Mouse (Mus musculus) liver, embryonic 14.5 days (tissue): Measurements from ENCODE around the gene Tmem189. TPM values are rescaled to one million over a fixed set of nuclear protein-coding genes. Genes with fewer than 3 reads are reported as not detected.
"Not testable (repeated sequence)": the region's sequence is repeated elsewhere in the genome, so short reads cannot be mapped to it uniquely, and the experiment has no call there.

Source experiments
- ATAC-seq: fragments of 200-750 bp; cut with Nextera tagmentation; 2 replicates; pipeline ENCODE4 v1.8.0; 2017; ENCODE audit warnings: moderate number of reproducible peaks, mild to moderate bottlenecking, moderate library complexity; ENCODE audit not compliant: insufficient read depth
- DNase-seq, 3 experiments: peaks; one replicate each; pipeline ENCODE4 v3.0.0-alpha.2; 2012 to 2013; ENCODE audit warnings: low read depth in 3 of 3, low spot score in 3 of 3
- H3K27ac ChIP-seq: fragments of 300-500 bp; sonication (generic); 2 replicates; pipeline ENCODE4 v1.5.1; 2014; ENCODE audit warnings: moderate library complexity, mild to moderate bottlenecking, control low read depth, inconsistent platforms
- H3K27me3 ChIP-seq: fragments of 300-500 bp; sonication (generic); 2 replicates; pipeline ENCODE4 v1.6.1; 2014; ENCODE audit warnings: mild to moderate bottlenecking, low read length, moderate library complexity; ENCODE audit not compliant: control insufficient read depth, insufficient read depth
- H3K36me3 ChIP-seq: fragments of 300-500 bp; sonication (generic); replicated peaks from 2 replicates; pipeline ENCODE4 v1.6.1; 2014; ENCODE audit warnings: low read depth; ENCODE audit not compliant: control insufficient read depth, insufficient read depth
- H3K4me1 ChIP-seq, 2 experiments: fragments of 200-500 bp in 1 of 2; fragments of 300-500 bp in 1 of 2; sonication (generic) in 1 of 2; replicated peaks; 2 replicates each; pipeline ENCODE4 v1.6.1; 2012 to 2014; ENCODE audit warnings: antibody characterized with exemption in 1 of 2, inconsistent platforms in 1 of 2, low read length in 1 of 2; ENCODE audit not compliant: control insufficient read depth in 2 of 2, insufficient read depth in 2 of 2
- H3K4me2 ChIP-seq: fragments of 300-500 bp; sonication (generic); 2 replicates; pipeline ENCODE4 v1.6.1; 2014; ENCODE audit warnings: low read depth, mild to moderate bottlenecking, control low read depth, moderate library complexity
- H3K4me3 ChIP-seq, 2 experiments: fragments of 200-500 bp in 1 of 2; fragments of 300-500 bp in 1 of 2; sonication (generic) in 1 of 2; 2 replicates each; pipeline ENCODE4 v1.5.1; 2012 to 2014; ENCODE audit warnings: low read depth in 2 of 2, low read length in 2 of 2, mild to moderate bottlenecking in 2 of 2, control low read depth in 1 of 2, inconsistent platforms in 1 of 2, moderate library complexity in 1 of 2; ENCODE audit not compliant: insufficient read depth in 1 of 2
- H3K9ac ChIP-seq: fragments of 300-500 bp; sonication (generic); replicated peaks from 2 replicates; pipeline ENCODE4 v1.6.1; 2014; ENCODE audit warnings: mild to moderate bottlenecking, control low read depth, moderate library complexity
- H3K9me3 ChIP-seq: fragments of 300-500 bp; sonication (generic); 2 replicates; pipeline ENCODE4 v1.6.1; 2016; ENCODE audit warnings: low read length, mixed read lengths; ENCODE audit not compliant: control insufficient read depth
- CTCF ChIP-seq: IDR thresholded peaks from 2 replicates; pipeline ENCODE4 v1.5.1; 2016; ENCODE audit warnings: antibody characterized with exemption, low read depth, control low read depth
- EP300 ChIP-seq: IDR thresholded peaks from 2 replicates; pipeline ENCODE4 v1.6.1; 2016; ENCODE audit warnings: antibody characterized with exemption, low read depth
- WGBS: fragments of 180-500 bp; shearing (Covaris S2); extraction: QIAGEN DNeasy Blood & Tissue Kit; methylation state at CpG from one replicate; pipeline ENCODE4 v1.1.7; 2014; ENCODE audit not compliant: insufficient replicate concordance; 5-methylcytosine and 5-hydroxymethylcytosine counted together
- polyA plus RNA-seq, 2 experiments: library from polyadenylated mRNA; depleted of rRNA in 1 of 2; stranded (reverse) in 1 of 2; unstranded in 1 of 2; fragments of >200 nt; fragmentation: Nextera tagmentation in 1 of 2; extraction: Ambion mirVana in 1 of 2; gene quantifications; 2 replicates each; pipeline versions ENCODE4 v1.2.1 to v1.2.3; 2012 to 2014

The Tmem189 gene
- polyA plus RNA-seq, 2 experiments = 12.4 to 14.6 TPM

DNA sequence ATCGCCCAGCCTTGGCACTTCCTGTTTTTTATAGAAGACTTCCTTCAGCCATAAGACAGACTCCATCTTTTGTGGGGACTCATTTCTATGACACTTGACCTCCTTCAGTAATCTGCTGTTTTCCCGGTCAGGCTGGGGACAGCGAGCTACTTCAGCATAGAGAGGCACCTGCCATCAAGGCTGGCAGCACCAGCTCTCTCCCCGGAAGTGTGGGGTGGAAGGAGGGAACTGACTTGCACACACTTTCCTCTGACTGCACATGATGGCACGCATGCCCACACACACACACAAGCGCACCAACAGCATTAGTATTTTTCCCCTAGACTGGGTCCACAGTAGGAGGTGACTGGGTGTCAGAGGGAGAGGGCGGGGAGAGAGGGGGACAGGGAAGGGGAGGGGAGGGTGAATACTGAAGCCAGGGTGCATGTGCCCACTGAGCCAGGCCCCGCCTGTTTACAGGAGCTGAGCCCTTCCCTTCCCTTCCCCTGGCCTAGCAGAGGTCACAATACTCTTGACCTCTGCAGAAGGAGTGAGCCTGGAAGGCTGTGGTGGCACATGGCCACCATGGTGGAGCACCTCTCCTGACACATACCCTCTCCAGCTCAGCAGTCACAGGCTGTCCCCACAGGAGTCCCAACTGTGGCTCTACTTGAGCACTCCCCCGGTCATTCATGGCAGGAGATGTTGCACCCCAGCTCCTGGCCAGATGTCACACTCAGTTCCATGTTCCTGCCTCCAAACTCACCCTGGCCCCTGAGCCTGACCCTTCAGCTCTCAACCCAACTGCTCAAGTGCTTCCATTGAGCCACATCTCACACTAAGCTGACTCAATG, 68.2 kb downstream of the Tmem189 start:
- Histone ChIP-seq H3K4me1 (peaks cover 3 to 19% of the 10 kb centered on the region in 2 experiments), H3K27ac (no peak overlapping the region), H3K4me2 (no peak overlapping the region), H3K4me3 (no peak overlapping the region), H3K27me3 (no peaks in the 10 kb centered on the region), H3K9me3 (no peaks in the 10 kb centered on the region), H3K36me3 (peaks cover 43% of the 10 kb centered on the region), H3K9ac (no peak overlapping the region)
- peak; percentile 17; the same call in 1 of the 2 replicates for ATAC-seq
- TF ChIP-seq CTCF = no peak
- TF ChIP-seq EP300 = no peak
- DNase-seq = no peak
- 74% methylated on average over 9 of the region's 9 CpGs for WGBS

DNA sequence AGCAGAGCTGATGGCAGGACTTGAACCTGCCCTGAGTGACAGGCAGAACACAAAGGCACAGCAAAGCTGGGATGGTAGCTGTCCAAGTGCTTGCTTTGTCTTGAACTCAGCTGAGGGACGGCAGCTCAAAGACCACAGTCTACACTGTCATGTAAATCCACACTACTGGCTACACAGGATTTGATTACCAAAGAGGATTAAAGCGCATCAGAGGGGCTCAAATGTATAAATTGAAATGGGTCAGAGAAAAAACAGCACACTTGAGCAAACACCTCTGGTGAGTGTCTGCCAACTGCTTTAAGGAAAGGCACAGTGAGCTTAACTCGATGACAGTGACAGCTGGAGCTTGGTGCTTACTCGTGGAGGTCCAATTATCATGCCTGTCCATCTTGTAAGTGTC, 72.2 kb downstream of the Tmem189 start:
- Histone ChIP-seq H3K36me3 (peaks cover 73% of the 10 kb centered on the region), H3K27ac (no peak overlapping the region), H3K27me3 (no peaks in the 10 kb centered on the region), H3K4me2 (no peak overlapping the region), H3K4me1 (peaks cover 0 to 6% of the 10 kb centered on the region in 2 experiments; a peak in 1 of 4 replicates), H3K4me3 (no peak overlapping the region), H3K9ac (no peak overlapping the region), H3K9me3 (peaks cover 3% of the 10 kb centered on the region; the same call in 1 of the 2 replicates)
- TF ChIP-seq CTCF (no peak), EP300 (no peak)
- WGBS = 67% methylated on average over 4 of the region's 4 CpGs
- DNase-seq = no peak
- ATAC-seq = no peak

DNA sequence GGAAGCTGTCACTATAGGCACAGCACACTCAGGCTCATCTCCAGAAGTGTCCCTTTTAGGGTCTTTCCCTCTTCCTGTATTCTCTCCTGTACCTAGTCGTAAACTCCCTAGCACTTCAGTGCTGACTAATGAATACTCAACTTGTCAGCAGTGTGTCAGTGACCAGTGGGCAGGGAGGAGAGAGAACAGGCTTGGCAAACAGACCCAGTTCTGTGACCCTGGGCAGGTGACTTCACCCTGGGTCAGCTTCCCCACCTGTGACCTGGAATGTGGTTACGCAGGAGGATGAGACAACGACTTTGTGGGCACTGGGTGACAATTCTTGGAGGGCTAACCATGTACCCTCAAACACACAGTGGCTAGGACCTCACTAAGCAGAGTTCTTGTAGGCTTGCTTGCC, 72.6 kb downstream of the Tmem189 start:
- Histone ChIP-seq H3K4me2 (no peak overlapping the region), H3K36me3 (peaks cover 73% of the 10 kb centered on the region), H3K9ac (no peak overlapping the region), H3K27me3 (no peaks in the 10 kb centered on the region), H3K4me1 (peaks cover 0 to 5% of the 10 kb centered on the region in 2 experiments; a peak in 1 of 4 replicates), H3K4me3 (no peak overlapping the region), H3K27ac (no peak overlapping the region), H3K9me3 (peaks cover 3% of the 10 kb centered on the region; the same call in 1 of the 2 replicates)
- TF ChIP-seq EP300 (no peak), CTCF (no peak)
- ATAC-seq = no peak
- WGBS = 84% methylated on average over 3 of the region's 3 CpGs
- no peak for DNase-seq

DNA sequence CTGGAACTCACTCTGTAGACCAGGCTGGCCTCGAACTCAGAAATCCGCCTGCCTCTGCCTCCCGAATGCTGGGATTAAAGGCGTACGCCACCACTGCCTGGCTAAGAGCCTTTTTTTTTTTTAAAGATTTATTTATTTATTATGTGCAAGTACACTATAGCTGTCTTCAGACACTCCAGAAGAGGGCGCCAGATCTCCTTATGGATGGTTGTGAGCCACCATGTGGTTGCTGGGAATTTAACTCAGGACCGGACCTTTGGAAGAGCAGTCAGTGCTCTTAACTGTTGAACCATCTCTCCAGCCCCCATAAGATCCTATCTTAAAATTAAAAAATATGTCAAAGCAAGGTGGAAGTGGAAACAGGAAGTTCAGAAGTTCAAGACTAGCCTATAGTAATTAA, 76.3 kb downstream of the Tmem189 start:
- H3K4me2 ChIP-seq, H3K4me1 ChIP-seq, H3K9ac ChIP-seq, H3K9me3 ChIP-seq, H3K27me3 ChIP-seq, DNase-seq, ATAC-seq, H3K27ac ChIP-seq, H3K4me3 ChIP-seq: not testable (repeated sequence)
- H3K36me3 ChIP-seq = peaks cover 89% of the 10 kb centered on the region
- peak; percentile 51 for TF ChIP-seq CTCF
- WGBS = 92% methylated on average over 7 of the region's 7 CpGs

DNA sequence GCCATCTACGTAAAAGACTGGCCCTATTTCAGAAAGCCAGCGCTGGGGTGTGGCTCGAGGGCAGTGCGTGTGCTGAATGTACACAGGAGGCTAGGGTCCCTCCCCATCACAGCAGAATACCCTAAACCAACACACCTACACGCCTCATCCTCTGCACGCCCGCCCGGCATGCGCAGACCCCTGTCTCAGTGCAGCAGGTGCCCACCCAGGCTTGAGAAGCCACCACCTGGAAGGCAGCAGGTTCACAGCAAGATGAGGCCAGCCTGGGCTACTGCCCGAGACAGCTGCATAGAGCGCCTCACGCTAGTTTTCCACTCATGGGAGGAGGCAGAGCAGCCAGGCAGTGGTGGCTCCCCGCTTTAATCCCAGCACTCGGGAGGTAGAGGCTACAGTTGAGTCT, 77.5 kb downstream of the Tmem189 start:
- Histone ChIP-seq H3K9me3 (peaks cover 3% of the 10 kb centered on the region; the same call in 1 of the 2 replicates), H3K4me1 (no peaks in the 10 kb centered on the region), H3K27me3 (no peaks in the 10 kb centered on the region), H3K27ac (no peak overlapping the region), H3K4me2 (no peak overlapping the region), H3K9ac (no peak overlapping the region), H3K4me3 (no peak overlapping the region), H3K36me3 (peaks cover 82% of the 10 kb centered on the region)
- 90% methylated on average over 14 of the region's 14 CpGs for WGBS
- ATAC-seq = no peak
- TF ChIP-seq EP300 (no peak), CTCF (no peak)
- no peak for DNase-seq
